In the genomic region with DNA sequence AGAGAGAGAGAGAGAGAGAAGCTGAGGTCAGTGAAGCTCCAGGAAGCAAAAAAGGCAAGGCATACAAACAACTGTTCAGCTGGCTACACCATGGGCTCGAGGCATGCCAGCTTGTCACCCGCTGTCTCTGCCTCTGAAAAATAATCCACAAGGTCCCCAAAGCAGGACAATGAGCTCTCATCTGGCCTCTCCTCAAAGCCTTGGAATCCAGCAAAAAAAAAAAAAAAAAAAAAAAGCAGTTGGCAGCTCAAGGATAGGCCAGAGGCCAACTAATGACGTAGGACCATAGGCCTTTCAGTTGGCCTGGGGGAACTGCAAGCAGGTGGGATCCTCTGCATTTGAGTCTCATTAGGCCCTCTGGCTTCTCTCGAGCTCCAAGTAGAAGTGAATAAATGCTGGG, we compare ENCODE assay signal across 16 mouse cellular contexts. TPM values are rescaled to one million over a fixed set of nuclear protein-coding genes. Genes with fewer than 3 reads are reported as not detected.
DNase-seq lines count a peak whose midpoint lies in the region; ATAC-seq and TF ChIP-seq lines count a peak whose summit lies in the region.
"Had no signal": no experiment of that assay in that cellular context is flagged by ENCODE, and none has a peak within 500 bp of the region (broad histone marks: within the 10 kb centered on the region; RNA-seq: fewer than 3 reads in every experiment).

No protein-coding gene starts in this region.

- no peak overlapping the region for H3K4me3 ChIP-seq in lung, embryonic 14.5 days (ENCODE audit: low read depth, low read length)
- no peak overlapping the region for H3K4me3 ChIP-seq in intestine, embryonic 15.5 days (replicated peaks)
- H3K4me3 ChIP-seq: embryonic facial prominence, embryonic 13.5 days; forebrain, embryonic 12.5 days; heart, embryonic 12.5 days; neural tube, embryonic 12.5 days had no signal

- intact Hi-C loops in heart, postnatal 36 days (cut with DNase I) = no loop called here

- peaks cover 4% of the 10 kb centered on the region; the same call in 1 of the 2 replicates for H3K4me1 ChIP-seq in lung, embryonic 14.5 days (ENCODE audit: insufficient read depth)
- 0 out of 2 replicates have a peak, but pooled peaks cover 6% of the 10 kb centered on the region for H3K4me1 ChIP-seq in intestine, embryonic 15.5 days (replicated peaks)
- H3K4me1 ChIP-seq: forebrain, embryonic 12.5 days; neural tube, embryonic 12.5 days had no signal

- 68% methylated on average over 4 of the region's 4 CpGs for WGBS in lung, embryonic 14.5 days
- 67% methylated on average over 4 of the region's 4 CpGs for WGBS in intestine, embryonic 15.5 days

- no peak overlapping the region for H3K4me2 ChIP-seq in lung, embryonic 14.5 days
- H3K4me2 ChIP-seq in intestine, embryonic 15.5 days (replicated peaks) = no peak overlapping the region
- H3K4me2 ChIP-seq: embryonic facial prominence, embryonic 13.5 days; forebrain, embryonic 12.5 days; heart, embryonic 12.5 days; liver, embryonic 11.5 days; neural tube, embryonic 12.5 days had no signal

- H3K36me3 ChIP-seq in lung, embryonic 14.5 days (ENCODE audit: insufficient read depth) = no peaks in the 10 kb centered on the region
- H3K36me3 ChIP-seq in intestine, embryonic 15.5 days = no peaks in the 10 kb centered on the region
- H3K36me3 ChIP-seq: embryonic facial prominence, embryonic 13.5 days; forebrain, embryonic 12.5 days; heart, embryonic 12.5 days; neural tube, embryonic 12.5 days had no signal

- no peaks in the 10 kb centered on the region for H3K9me3 ChIP-seq in lung, embryonic 14.5 days (ENCODE audit: low read depth, low read length)
- H3K9me3 ChIP-seq in intestine, embryonic 15.5 days = no peaks in the 10 kb centered on the region
- H3K9me3 ChIP-seq: embryonic facial prominence, embryonic 13.5 days; forebrain, embryonic 12.5 days; heart, embryonic 12.5 days; neural tube, embryonic 12.5 days had no signal

- H3K27ac ChIP-seq in lung, embryonic 14.5 days (ENCODE audit: low read depth) = no peak overlapping the region
- H3K27ac ChIP-seq in intestine, embryonic 15.5 days = peak overlapping the region; percentile 20
- H3K27ac ChIP-seq: embryonic facial prominence, embryonic 13.5 days; forebrain, embryonic 12.5 days; neural tube, embryonic 12.5 days had no signal

- DNase-seq in adrenal gland, postnatal 14 days = peak; percentile 31
- no peak for DNase-seq in adrenal gland, postnatal 25 days
- peak; percentile 23 for DNase-seq in heart, postnatal 4 days
- no peak for DNase-seq in heart, postnatal 36 days
- peak; percentile 28 for DNase-seq in lung, embryonic 14.5 days
- no peak for DNase-seq in lung, postnatal 4 days
- DNase-seq: cerebellum, adult 18-20 months; thymus, postnatal 4 days had no signal

- TF ChIP-seq CTCF in lung, embryonic 14.5 days (IDR thresholded peaks at IDR 0.05; ENCODE audit: low read depth) = no peak

- ATAC-seq in lung, embryonic 14.5 days (ENCODE audit: insufficient read depth) = no peak
- no peak for ATAC-seq in intestine, embryonic 15.5 days

- H3K27me3 ChIP-seq in lung, embryonic 14.5 days (ENCODE audit: insufficient read depth, low read length) = peaks cover 16% of the 10 kb centered on the region; the same call in 1 of the 2 replicates
- H3K27me3 ChIP-seq in intestine, embryonic 15.5 days (replicated peaks) = peaks cover under 1% of the 10 kb centered on the region

- H3K9ac ChIP-seq in lung, embryonic 14.5 days = no peak overlapping the region
- no peak overlapping the region for H3K9ac ChIP-seq in intestine, embryonic 15.5 days
- H3K9ac ChIP-seq: embryonic facial prominence, embryonic 13.5 days; forebrain, embryonic 12.5 days; heart, embryonic 12.5 days; neural tube, embryonic 12.5 days had no signal

RNA-seq across cellular contexts. Expression of a gene that starts 7.6 kb away (rescaled TPM):
- 0.37 and 0.38 TPM in 2 replicates for total RNA-seq in adrenal gland, postnatal 14 days (2021)
- total RNA-seq in adrenal gland, postnatal 25 days (2021) = 0.43 TPM in 1 of 2 replicates, not detected in the other
- 10 to 100 TPM; 34.3 to 35.1 TPM for total RNA-seq in heart, postnatal 4 days (2021)
- total RNA-seq in heart, postnatal 36 days (2021) = 1 to 10 TPM; 3.2 to 4.0 TPM
- 2.0 and 3.1 TPM in 2 replicates for polyA plus RNA-seq in lung, embryonic 14.5 days (2014; fragmentation: Nextera tagmentation; extraction: Ambion mirVana)
- 13.5 and 14.0 TPM in 2 replicates for polyA plus RNA-seq in intestine, embryonic 15.5 days (2015; fragmentation: Nextera tagmentation; extraction: Ambion mirVana)
- total RNA-seq: hematopoietic stem cell, adult 5-6 weeks; monocyte, adult 5-6 weeks had no signal

RNA-seq across cellular contexts. Expression of a gene that starts 27.7 kb away (rescaled TPM):
- total RNA-seq in adrenal gland, postnatal 14 days (2021) = 3.8 and 5.2 TPM in 2 replicates
- total RNA-seq in adrenal gland, postnatal 25 days (2021) = 4.6 and 5.7 TPM in 2 replicates
- 10 to 100 TPM; 11.5 to 15.2 TPM for total RNA-seq in heart, postnatal 4 days (2021)
- 1 to 10 TPM; 5.5 to 7.0 TPM for total RNA-seq in heart, postnatal 36 days (2021)
- 6.2 and 6.4 TPM in 2 replicates for polyA plus RNA-seq in lung, embryonic 14.5 days (2014; fragmentation: Nextera tagmentation; extraction: Ambion mirVana)
- polyA plus RNA-seq in intestine, embryonic 15.5 days (2015; fragmentation: Nextera tagmentation; extraction: Ambion mirVana) = 5.9 and 6.2 TPM in 2 replicates
- total RNA-seq: monocyte, adult 5-6 weeks had no signal

Comparison
In these comparisons a context has a peak if more than half of its experiments do, and no peak if none do; other contexts are left out.
1. DNase-seq: peak in adrenal gland, postnatal 14 days (single experiment), heart, postnatal 4 days (single experiment) and lung, embryonic 14.5 days (single experiment); none in adrenal gland, postnatal 25 days (single experiment), heart, postnatal 36 days (0 of 2) and lung, postnatal 4 days (0 of 2).
2. RNA of a gene that starts 7.6 kb away (total RNA-seq): 34.3 to 35.1 TPM in heart, postnatal 4 days; 3.2 to 4.0 TPM in heart, postnatal 36 days, 0.43 TPM in adrenal gland, postnatal 25 days and 0.37 to 0.38 TPM in adrenal gland, postnatal 14 days; every median in the first group is over 4 times any median in the second.